Mouse (Mus musculus): ENCODE measurements around the gene Memo1.

DNA sequence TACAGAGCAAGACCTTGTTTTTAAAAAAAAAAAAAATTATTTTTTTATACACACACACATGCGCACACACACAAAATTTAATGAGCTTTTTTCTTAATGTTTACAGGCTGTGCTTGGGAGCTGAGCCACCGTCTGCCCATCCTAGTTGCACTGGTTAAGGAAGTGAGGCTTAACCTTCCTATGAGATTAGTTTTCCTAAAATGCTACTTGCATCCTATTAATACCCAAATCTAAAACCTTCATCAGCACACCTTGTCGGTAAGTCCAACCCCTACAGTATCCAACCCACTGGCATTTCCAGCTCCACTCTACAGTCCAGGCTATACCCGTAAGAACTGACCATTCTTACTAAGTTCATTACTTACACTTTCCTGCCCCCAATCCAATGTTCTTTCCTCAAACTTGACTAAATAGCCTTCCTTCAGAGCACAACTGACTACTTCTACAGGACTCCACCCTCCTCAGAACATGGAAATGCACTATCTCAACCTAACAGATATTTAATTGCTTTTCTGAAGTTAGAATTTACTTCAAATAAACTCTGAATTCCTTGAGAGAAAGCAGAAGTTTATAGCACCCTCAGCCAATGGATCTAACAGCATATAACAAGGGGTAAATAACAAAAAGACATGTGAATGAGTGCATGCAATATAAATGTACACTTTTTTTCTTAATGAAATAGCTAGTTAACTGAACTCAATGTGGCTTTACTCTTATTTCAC lies 3.5 kb downstream of the Memo1 start:
- TF ChIP-seq GATA1 (IDR thresholded peaks at IDR 0.05; ENCODE audit: low read length), result no peak
- no peak for TF ChIP-seq TAL1 (IDR thresholded peaks at IDR 0.05; ENCODE audit: low read length)

Measured in erythroblast, embryonic 14.5 days (primary cell).